Mouse (Mus musculus): Measurements from ENCODE around the gene Naa30. TPM values are rescaled to one million over a fixed set of nuclear protein-coding genes. Genes with fewer than 3 reads are reported as not detected.

Naa30 gene
- total RNA-seq (2023), result 10 to 100 TPM; 14.3 to 16.0 TPM

DNA sequence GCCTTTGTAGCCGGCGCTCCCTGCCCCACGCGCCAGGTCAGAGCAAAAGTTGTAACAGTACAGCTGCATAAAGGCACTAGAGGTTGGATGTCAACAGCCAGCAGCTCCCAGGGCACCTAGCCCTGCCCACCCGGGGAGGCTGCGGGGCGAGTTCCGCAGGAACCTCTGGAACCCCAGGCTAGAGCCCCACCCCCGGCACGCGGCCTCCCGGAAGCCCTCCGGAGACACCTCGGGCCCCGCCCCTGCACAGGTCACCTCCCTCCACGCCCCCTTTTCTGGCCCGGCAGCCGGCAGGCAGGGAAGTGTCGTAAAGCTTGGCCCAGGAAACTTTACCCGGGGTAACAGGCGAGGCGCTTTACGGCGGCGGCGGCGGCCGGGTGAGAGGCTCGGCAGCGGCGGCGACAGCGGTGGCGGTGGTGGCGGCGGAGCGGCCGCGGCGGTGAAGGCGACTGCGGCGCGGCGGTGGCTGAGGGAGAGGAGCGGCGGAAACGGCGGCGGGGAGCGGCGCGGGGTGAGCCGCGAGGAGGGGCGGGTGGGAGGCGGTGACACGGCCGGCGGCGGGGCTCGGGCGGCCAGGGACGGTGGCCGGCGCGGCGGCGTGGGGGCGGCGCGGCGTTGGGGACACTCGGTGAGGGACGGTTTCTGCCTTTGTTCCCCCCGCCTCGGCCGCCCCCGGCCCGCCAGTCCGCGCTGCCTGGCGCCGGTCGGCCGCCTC lies at the start of gene Naa30:
TSS of gene Naa30 (plus strand) at position 360 of the 715 bp plus-strand sequence.

Other genes with a start within 250 kb of the Naa30 start
- 10 to 100 TPM; 16.3 to 17.7 TPM for gene Ap5m1, start 106.1 kb upstream of the Naa30 start, total RNA-seq (2023)
- 10 to 100 TPM; 35.1 to 35.4 TPM for gene Exoc5, start 105.6 kb upstream of the Naa30 start, total RNA-seq (2023)
- gene ccdc198, start 73.2 kb downstream of the Naa30 start, total RNA-seq (2023), result not detected

Data from neutrophil, adult 59 days (primary cell).